Mouse (Mus musculus) heart, embryonic 14.5 days (tissue): ENCODE data around the gene Gm42669. TPM values are rescaled to one million over a fixed set of nuclear protein-coding genes. Genes with fewer than 3 reads are reported as not detected.

Experiments used
- ATAC-seq: fragments of 200-750 bp; cut with Nextera tagmentation; 2 replicates; pipeline ENCODE4 v1.8.0; 2017; ENCODE audit warnings: low read depth, moderate TSS enrichment; ENCODE audit not compliant: insufficient number of reproducible peaks, insufficient read depth, low FRiP score
- H3K27ac ChIP-seq, 2 experiments: fragments of 200-500 bp in 1 of 2; fragments of 300-500 bp in 1 of 2; sonication (generic) in 1 of 2; replicated peaks in 1 of 2; 2 replicates each; pipeline ENCODE4 v1.5.1; 2012 to 2014; ENCODE audit warnings: low read depth in 2 of 2, low read length in 2 of 2, control low read depth in 1 of 2, mild to moderate bottlenecking in 1 of 2, mixed read lengths in 1 of 2; ENCODE audit not compliant: control insufficient read depth in 1 of 2, insufficient read depth in 1 of 2
- H3K27me3 ChIP-seq: fragments of 300-500 bp; sonication (generic); 2 replicates; pipeline ENCODE4 v1.6.1; 2014; ENCODE audit warnings: mild to moderate bottlenecking, low read length, control low read depth; ENCODE audit not compliant: control insufficient read depth, insufficient read depth
- H3K36me3 ChIP-seq: fragments of 300-500 bp; sonication (generic); 2 replicates; pipeline ENCODE4 v1.6.1; 2014; ENCODE audit warnings: mild to moderate bottlenecking, control low read depth, low read length, mixed read lengths; ENCODE audit not compliant: control insufficient read depth, insufficient read depth
- H3K4me1 ChIP-seq, 2 experiments: fragments of 200-500 bp in 1 of 2; fragments of 300-500 bp in 1 of 2; sonication (generic) in 1 of 2; 2 replicates each; pipeline ENCODE4 v1.6.1; 2012 to 2014; ENCODE audit warnings: low read length in 2 of 2, control low read depth in 1 of 2, mixed read lengths in 1 of 2; ENCODE audit not compliant: control insufficient read depth in 2 of 2, insufficient read depth in 2 of 2
- H3K4me2 ChIP-seq: fragments of 300-500 bp; sonication (generic); 2 replicates; pipeline ENCODE4 v1.6.1; 2014; ENCODE audit warnings: mild to moderate bottlenecking, low read length
- H3K4me3 ChIP-seq, 2 experiments: fragments of 200-500 bp in 1 of 2; fragments of 300-500 bp in 1 of 2; sonication (generic) in 1 of 2; 2 replicates each; pipeline ENCODE4 v1.5.1; 2012 to 2014; ENCODE audit warnings: low read length in 2 of 2, mild to moderate bottlenecking in 2 of 2, control low read depth in 1 of 2, low read depth in 1 of 2, moderate library complexity in 1 of 2; ENCODE audit not compliant: control insufficient read depth in 1 of 2, insufficient read depth in 1 of 2
- H3K9ac ChIP-seq: fragments of 300-500 bp; sonication (generic); 2 replicates; pipeline ENCODE4 v1.6.1; 2014; ENCODE audit warnings: mild to moderate bottlenecking, low read length
- H3K9me3 ChIP-seq: fragments of 300-500 bp; sonication (generic); 2 replicates; pipeline ENCODE4 v1.6.1; 2016; ENCODE audit warnings: low read length, control low read depth; ENCODE audit not compliant: control insufficient read depth
- WGBS: fragments of 180-500 bp; shearing (Covaris S2); extraction: QIAGEN DNeasy Blood & Tissue Kit; methylation state at CpG from one replicate; pipeline ENCODE4 v1.1.7; 2014; 5-methylcytosine and 5-hydroxymethylcytosine counted together
- polyA plus RNA-seq: library from polyadenylated mRNA; unstranded; fragments of >200 nt; fragmentation: Nextera tagmentation; extraction: Ambion mirVana; gene quantifications from 2 replicates; pipeline ENCODE4 v1.2.1, GENCODE M21; 2014

Gene Gm42669
- polyA plus RNA-seq, 1 experiment from 2014 or later = 0.57 TPM

DNA sequence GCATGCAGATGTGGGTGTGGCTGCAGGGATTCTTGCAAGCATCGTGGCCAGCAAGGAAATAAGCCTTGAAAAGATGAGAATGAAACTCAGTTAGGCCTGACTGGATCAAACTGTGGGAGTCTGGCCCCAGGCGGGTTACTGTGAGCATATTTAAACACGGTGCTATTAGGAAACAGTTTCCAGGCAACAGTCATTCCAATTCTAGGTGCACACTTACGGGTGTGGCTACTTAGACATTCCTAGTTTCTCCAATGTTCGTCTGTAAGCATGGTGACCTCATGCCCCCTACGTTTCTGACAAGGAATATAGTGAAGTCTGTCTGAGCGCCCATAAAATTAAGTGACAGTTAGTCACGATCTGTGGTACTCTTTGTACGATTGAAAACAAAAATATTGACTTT lies 16.4 kb upstream of the Gm42669 start:
- no peaks in the 10 kb centered on the region for H3K27me3 ChIP-seq
- H3K4me2 ChIP-seq = no peak overlapping the region
- no peak overlapping the region for H3K27ac ChIP-seq
- no peak overlapping the region for H3K4me3 ChIP-seq
- 77% methylated on average over 9 of the region's 9 CpGs for WGBS
- no peak for ATAC-seq
- peaks cover 5 to 7% of the 10 kb centered on the region in 2 experiments for H3K4me1 ChIP-seq
- H3K9ac ChIP-seq = no peak overlapping the region
- 0 out of 2 replicates have a peak, but pooled peaks cover 2% of the 10 kb centered on the region for H3K9me3 ChIP-seq
- peaks cover 18% of the 10 kb centered on the region for H3K36me3 ChIP-seq

DNA sequence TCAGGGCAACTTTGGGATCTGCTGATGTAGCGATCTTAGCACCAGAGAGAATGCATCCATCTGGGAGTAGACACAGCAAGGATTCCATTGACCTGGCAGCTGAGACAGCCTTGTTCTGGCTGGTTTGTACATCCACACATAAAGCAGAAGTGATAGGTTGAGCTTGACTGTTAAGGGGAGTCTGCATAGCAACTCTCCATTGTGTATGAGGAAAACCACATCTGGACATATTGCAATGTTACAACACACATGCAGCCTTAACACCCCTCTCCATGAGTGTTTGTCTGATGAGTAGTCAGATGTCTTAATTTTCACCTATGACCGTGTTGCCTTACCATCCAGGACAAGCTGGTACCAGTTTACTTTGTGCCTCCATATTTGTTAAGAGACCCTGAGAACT lies 14.9 kb upstream of the Gm42669 start:
- ATAC-seq = no peak
- WGBS = 84% methylated on average over 2 of the region's 2 CpGs
- peaks cover 18% of the 10 kb centered on the region for H3K36me3 ChIP-seq
- no peak overlapping the region for H3K27ac ChIP-seq
- H3K27me3 ChIP-seq = no peaks in the 10 kb centered on the region
- H3K9me3 ChIP-seq = 0 out of 2 replicates have a peak, but pooled peaks cover 2% of the 10 kb centered on the region
- peaks cover 5 to 7% of the 10 kb centered on the region in 2 experiments for H3K4me1 ChIP-seq
- no peak overlapping the region for H3K9ac ChIP-seq
- H3K4me3 ChIP-seq = no peak overlapping the region
- no peak overlapping the region for H3K4me2 ChIP-seq

DNA sequence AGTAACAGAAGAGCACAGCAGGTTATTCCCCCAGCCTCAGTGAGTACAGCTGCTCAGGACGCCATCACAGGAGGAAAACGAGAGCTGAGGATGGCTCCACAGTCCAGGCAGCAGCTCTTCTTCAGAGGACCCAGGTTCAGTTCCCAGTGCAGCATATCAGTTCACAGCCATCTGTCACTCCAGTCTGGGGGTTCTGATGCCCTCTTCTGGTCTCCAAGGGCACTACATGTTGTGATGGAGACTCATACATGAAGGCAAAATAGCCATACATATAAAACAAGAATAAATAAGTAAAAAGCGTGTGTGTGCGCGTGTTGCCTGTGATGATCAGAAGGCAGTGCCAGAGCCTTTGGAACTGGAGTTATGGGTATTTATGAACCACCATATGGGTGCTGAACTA lies 12.7 kb upstream of the Gm42669 start:
- no peak for ATAC-seq
- WGBS = 97% methylated on average over 5 of the region's 5 CpGs
- Histone ChIP-seq H3K4me1 (no peaks in the 10 kb centered on the region), H3K9ac (no peak overlapping the region), H3K27me3 (no peaks in the 10 kb centered on the region), H3K4me2 (no peak overlapping the region), H3K4me3 (no peak overlapping the region), H3K9me3 (0 out of 2 replicates have a peak, but pooled peaks cover 2% of the 10 kb centered on the region), H3K27ac (no peak overlapping the region), H3K36me3 (peaks cover 18% of the 10 kb centered on the region)

DNA sequence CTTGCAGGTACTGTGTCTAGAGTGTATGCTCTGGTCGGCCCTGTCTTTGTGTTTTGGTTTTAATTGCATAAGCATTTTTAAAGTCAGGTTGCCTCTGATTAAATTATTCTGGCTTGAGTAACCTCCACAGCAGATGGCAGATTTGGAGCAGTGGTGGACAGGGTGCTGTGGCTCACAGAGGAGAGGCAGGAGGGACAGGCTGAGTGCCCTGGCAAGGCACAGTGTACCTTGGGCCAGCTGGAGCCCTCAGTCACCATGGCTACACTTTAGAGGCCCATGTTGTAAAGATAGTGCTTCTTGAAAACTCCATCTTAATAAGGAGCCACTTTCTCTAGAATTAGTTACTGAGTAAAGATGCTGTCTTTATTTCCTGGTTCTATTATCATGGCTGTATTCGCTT lies 11.4 kb upstream of the Gm42669 start:
- H3K9me3 ChIP-seq = 0 out of 2 replicates have a peak, but pooled peaks cover 2% of the 10 kb centered on the region
- 85% methylated on average over 2 of the region's 2 CpGs for WGBS
- H3K27me3 ChIP-seq = no peaks in the 10 kb centered on the region
- H3K4me2 ChIP-seq = no peak overlapping the region
- H3K4me3 ChIP-seq = no peak overlapping the region
- no peak overlapping the region for H3K9ac ChIP-seq
- H3K27ac ChIP-seq = no peak overlapping the region
- ATAC-seq = no peak
- peaks cover 18% of the 10 kb centered on the region for H3K36me3 ChIP-seq
- H3K4me1 ChIP-seq = no peaks in the 10 kb centered on the region

DNA sequence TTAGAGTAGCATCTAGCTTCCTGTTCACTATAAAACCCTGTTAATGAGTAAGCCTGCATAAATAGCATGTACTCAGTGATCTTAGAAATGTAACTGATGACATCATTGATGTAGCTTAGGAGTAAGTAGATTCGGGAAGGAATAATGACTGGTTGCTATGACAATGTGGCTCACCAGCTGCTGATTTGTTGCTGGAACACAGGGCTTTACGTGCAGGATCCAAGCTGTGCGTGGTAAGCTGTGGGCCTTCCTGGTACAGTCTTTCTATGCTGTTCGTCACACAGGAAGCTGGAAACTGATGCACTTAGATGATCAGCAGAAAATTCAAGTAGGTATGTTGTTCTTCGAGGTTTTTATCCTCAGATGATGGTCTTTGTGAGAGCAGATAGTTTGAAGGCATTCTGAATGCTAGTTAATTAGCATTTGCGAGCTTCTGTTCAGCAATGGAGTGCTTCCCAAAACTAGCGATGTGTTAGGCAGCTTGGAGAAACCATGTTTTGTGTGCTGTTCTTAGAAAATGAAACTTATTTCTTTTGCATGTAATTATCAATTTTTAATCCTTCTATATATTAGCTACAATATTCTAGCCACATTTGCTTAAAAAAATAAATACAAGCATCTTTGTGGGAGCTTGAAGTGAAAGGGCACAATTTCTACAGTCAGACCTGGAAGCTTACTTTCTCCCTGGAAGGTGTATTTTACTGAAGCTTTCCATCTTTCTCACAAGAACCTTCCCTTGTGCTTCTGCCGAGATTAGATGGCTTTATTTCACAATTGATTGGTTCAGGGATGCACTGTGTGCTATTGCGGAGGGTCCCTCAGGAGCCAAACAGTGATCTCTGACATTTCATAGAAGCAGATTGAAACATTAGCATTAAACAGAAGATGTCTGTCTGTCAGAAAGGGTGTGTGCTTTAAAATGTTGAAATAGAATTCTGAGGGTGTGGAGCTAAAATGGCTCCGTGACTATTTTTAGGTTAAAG lies 9.6 kb upstream of the Gm42669 start:
- Histone ChIP-seq H3K9ac (no peak overlapping the region), H3K4me3 (no peak overlapping the region), H3K9me3 (0 out of 2 replicates have a peak, but pooled peaks cover 2% of the 10 kb centered on the region), H3K27ac (no peak overlapping the region), H3K27me3 (no peaks in the 10 kb centered on the region), H3K36me3 (0 out of 2 replicates have a peak, but pooled peaks cover 6% of the 10 kb centered on the region), H3K4me2 (no peak overlapping the region), H3K4me1 (no peaks in the 10 kb centered on the region)
- WGBS = 75% methylated on average over 10 of the region's 10 CpGs
- ATAC-seq = no peak

DNA sequence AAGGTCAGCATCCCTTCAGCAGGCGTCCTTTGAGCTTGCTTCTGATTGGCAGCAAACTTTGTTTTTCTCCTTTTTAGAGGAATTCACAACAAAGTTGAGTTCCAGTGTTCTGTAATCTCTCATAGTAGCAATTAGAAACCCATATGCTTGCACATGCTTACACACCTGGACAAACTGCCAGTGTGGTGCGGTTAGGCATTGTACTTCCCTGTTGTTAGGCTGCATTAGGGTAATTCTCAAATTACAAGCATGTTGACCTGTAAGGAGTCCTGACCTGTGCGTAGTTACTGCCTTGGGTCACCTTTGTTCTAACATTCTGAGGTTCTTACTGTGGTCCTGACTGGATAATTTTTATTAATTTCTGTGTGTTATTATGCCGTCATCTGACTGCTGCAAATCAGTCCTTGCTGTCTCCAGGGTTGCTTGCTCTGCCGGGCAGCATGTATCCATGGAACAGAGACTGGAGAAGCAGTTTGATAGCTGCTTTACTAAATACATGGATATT lies 8.6 kb upstream of the Gm42669 start:
- H3K4me3 ChIP-seq = no peak overlapping the region
- 0 out of 2 replicates have a peak, but pooled peaks cover 2% of the 10 kb centered on the region for H3K9me3 ChIP-seq
- WGBS = 85% methylated on average over 5 of the region's 5 CpGs
- H3K27me3 ChIP-seq = no peaks in the 10 kb centered on the region
- H3K4me2 ChIP-seq = no peak overlapping the region
- H3K27ac ChIP-seq = no peak overlapping the region
- no peak for ATAC-seq
- H3K4me1 ChIP-seq = no peaks in the 10 kb centered on the region
- H3K36me3 ChIP-seq = peaks cover 4% of the 10 kb centered on the region; the same call in 1 of the 2 replicates
- no peak overlapping the region for H3K9ac ChIP-seq

DNA sequence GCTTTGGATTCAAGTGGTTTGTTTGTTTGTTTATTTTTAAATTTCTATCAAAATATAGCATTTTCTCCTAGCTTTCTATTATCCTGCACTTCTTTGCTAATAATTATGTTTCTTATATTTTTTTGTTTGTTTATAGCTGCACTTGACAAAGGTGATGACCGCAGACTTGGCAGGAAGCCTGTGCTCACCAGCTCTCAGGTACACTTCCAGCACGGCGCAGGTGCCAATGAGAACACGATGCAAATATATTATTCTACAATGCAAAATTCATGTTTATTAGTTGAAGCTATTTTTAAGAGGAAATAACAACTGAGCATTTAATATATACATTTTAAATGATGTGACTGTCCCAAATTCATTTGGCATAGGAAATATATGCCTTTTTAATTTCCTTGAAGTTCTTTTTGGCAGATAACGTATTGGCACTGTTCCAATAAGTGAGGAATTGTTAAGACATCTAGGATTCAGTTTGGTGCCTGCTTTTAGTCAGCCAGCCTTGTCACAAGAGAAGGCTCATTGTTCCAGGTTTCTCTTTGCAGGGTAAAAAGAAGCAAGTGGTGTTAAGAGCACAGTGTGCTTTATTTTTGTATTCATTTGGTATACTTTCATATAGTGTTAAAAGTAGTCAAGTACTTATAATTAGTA lies 7.4 kb upstream of the Gm42669 start:
- no peak for ATAC-seq
- Histone ChIP-seq H3K4me3 (no peak overlapping the region), H3K9me3 (no peaks in the 10 kb centered on the region), H3K9ac (no peak overlapping the region), H3K4me1 (no peaks in the 10 kb centered on the region), H3K27me3 (no peaks in the 10 kb centered on the region), H3K27ac (no peak overlapping the region), H3K4me2 (no peak overlapping the region), H3K36me3 (peaks cover 4% of the 10 kb centered on the region; the same call in 1 of the 2 replicates)
- WGBS = 81% methylated on average over 5 of the region's 5 CpGs
